7 mouse cellular contexts compared by ENCODE assay signal in the genomic region with DNA sequence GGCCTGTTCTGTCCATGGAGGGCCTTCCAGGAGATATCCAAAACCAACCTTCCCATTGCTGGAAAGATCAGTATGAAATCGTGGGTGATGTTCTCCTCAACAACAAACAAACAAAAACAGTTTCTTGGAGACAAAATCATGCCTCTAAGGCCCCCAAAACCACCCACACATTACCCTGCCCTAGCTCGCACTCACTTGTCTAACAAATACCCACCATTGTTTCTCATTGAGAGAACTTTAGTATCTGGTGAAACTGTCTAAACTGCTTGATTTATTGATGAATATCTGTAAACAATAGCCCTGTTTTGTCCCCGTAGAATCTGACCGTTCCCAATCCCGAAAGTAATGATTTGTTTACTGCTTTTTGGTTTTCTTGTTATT. TPM values are rescaled to one million over a fixed set of nuclear protein-coding genes. Genes with fewer than 3 reads are reported as not detected.
DNase-seq lines count a peak whose midpoint lies in the region; ATAC-seq lines count a peak whose summit lies in the region.

No protein-coding gene starts in this region.

- H3K9me3 ChIP-seq in megakaryocyte, embryonic 14.5 days = no peaks in the 10 kb centered on the region
- H3K9me3 ChIP-seq in forebrain, embryonic 14.5 days (replicated peaks; ENCODE audit: control insufficient read depth, low read length) = no peaks in the 10 kb centered on the region
- no peaks in the 10 kb centered on the region for H3K9me3 ChIP-seq in limb, embryonic 15.5 days
- H3K9me3 ChIP-seq in stomach, embryonic 15.5 days = no peaks in the 10 kb centered on the region

- H3K27me3 ChIP-seq in megakaryocyte, embryonic 14.5 days (replicated peaks) = no peaks in the 10 kb centered on the region
- no peaks in the 10 kb centered on the region for H3K27me3 ChIP-seq in forebrain, embryonic 14.5 days (replicated peaks; ENCODE audit: control insufficient read depth, insufficient read depth, low read length)
- H3K27me3 ChIP-seq in limb, embryonic 15.5 days = no peaks in the 10 kb centered on the region
- no peaks in the 10 kb centered on the region for H3K27me3 ChIP-seq in stomach, embryonic 15.5 days (replicated peaks)

- H3K4me1 ChIP-seq in megakaryocyte, embryonic 14.5 days = peaks cover 27% of the 10 kb centered on the region
- H3K4me1 ChIP-seq in forebrain, embryonic 14.5 days (ENCODE audit: control insufficient read depth, insufficient read depth, low read length) = peaks cover 18% of the 10 kb centered on the region
- peaks cover 9% of the 10 kb centered on the region for H3K4me1 ChIP-seq in limb, embryonic 15.5 days
- H3K4me1 ChIP-seq in stomach, embryonic 15.5 days = 0 out of 2 replicates have a peak, but pooled peaks cover 2% of the 10 kb centered on the region

- intact Hi-C loops in left cerebral cortex, postnatal 10 days (cut with DNase I) = loop anchor here (5.0 kb wide), 2 partner anchors 110 to 205 kb away; no protein-coding TSS in a partner anchor

- H3K36me3 ChIP-seq in megakaryocyte, embryonic 14.5 days (replicated peaks; ENCODE audit: low read length) = peaks cover 2% of the 10 kb centered on the region
- H3K36me3 ChIP-seq in forebrain, embryonic 14.5 days (ENCODE audit: control insufficient read depth, insufficient read depth, low read length) = no peaks in the 10 kb centered on the region
- H3K36me3 ChIP-seq in limb, embryonic 15.5 days = no peaks in the 10 kb centered on the region
- H3K36me3 ChIP-seq in stomach, embryonic 15.5 days = no peaks in the 10 kb centered on the region

- WGBS in forebrain, embryonic 14.5 days = 63% methylated on average over 5 of the region's 5 CpGs
- WGBS in limb, embryonic 15.5 days = 67% methylated on average over 5 of the region's 5 CpGs
- WGBS in stomach, embryonic 15.5 days = 49% methylated on average over 5 of the region's 5 CpGs

- H3K27ac ChIP-seq in forebrain, embryonic 14.5 days (ENCODE audit: low read depth, low read length) = peak overlapping the region; percentile 81
- H3K27ac ChIP-seq in limb, embryonic 15.5 days = peak overlapping the region; percentile 97
- peak overlapping the region; percentile 64; the same call in 1 of the 2 replicates for H3K27ac ChIP-seq in stomach, embryonic 15.5 days

- H3K4me3 ChIP-seq in megakaryocyte, embryonic 14.5 days (replicated peaks) = peak overlapping the region; percentile 94
- H3K4me3 ChIP-seq in forebrain, embryonic 14.5 days (ENCODE audit: low read depth, low read length) = peak overlapping the region; percentile 81
- H3K4me3 ChIP-seq in limb, embryonic 15.5 days = peak overlapping the region; percentile 96
- H3K4me3 ChIP-seq in stomach, embryonic 15.5 days (replicated peaks) = peak overlapping the region; percentile 88

- peak overlapping the region; percentile 67 for H3K4me2 ChIP-seq in forebrain, embryonic 14.5 days (ENCODE audit: low read length)
- H3K4me2 ChIP-seq in limb, embryonic 15.5 days = peak overlapping the region; percentile 56
- H3K4me2 ChIP-seq in stomach, embryonic 15.5 days = peak overlapping the region; percentile 56

- ATAC-seq in megakaryocyte, adult 5-6 weeks (ENCODE audit: poor library complexity, severe bottlenecking) = no peak
- ATAC-seq in forebrain, embryonic 14.5 days = no peak
- no peak for ATAC-seq in limb, embryonic 15.5 days (ENCODE audit: insufficient number of reproducible peaks, low FRiP score, low TSS enrichment, low read depth)
- ATAC-seq in stomach, embryonic 15.5 days (ENCODE audit: insufficient read depth, low FRiP score, low read depth) = no peak

- no peak for DNase-seq in forebrain, embryonic 14.5 days (ENCODE audit: low spot score)
- DNase-seq in cerebellum, adult 18-20 months = no peak
- DNase-seq in left cerebral cortex, postnatal 10 days (ENCODE audit: extremely low spot score in 1 of 2, low spot score in 2 of 2) = no peak

- H3K9ac ChIP-seq in forebrain, embryonic 14.5 days (ENCODE audit: low read length) = peak overlapping the region; percentile 89
- 0 out of 2 replicates have a peak overlapping the region, but pooled peaks have one; percentile 11 for H3K9ac ChIP-seq in limb, embryonic 15.5 days
- no peak overlapping the region for H3K9ac ChIP-seq in stomach, embryonic 15.5 days

RNA-seq across cellular contexts. Expression of gene Tent2, which starts 0.5 kb away (rescaled TPM):
- polyA plus RNA-seq in megakaryocyte, embryonic 14.5 days (2012; ENCODE audit: insufficient read depth, low replicate concordance) = 8.1 and 13.5 TPM in 2 replicates
- total RNA-seq in megakaryocyte, adult 5-6 weeks (2015) = 128 and 133 TPM in 2 replicates
- 63.9 and 93.1 TPM in 2 replicates for total RNA-seq in megakaryocyte, adult 5-6 weeks (2017)
- 48.5 and 48.8 TPM in 2 replicates for polyA plus RNA-seq in forebrain, embryonic 14.5 days (2014; fragmentation: Nextera tagmentation; extraction: Ambion mirVana)
- 64.1 and 67.1 TPM in 2 replicates for polyA plus RNA-seq in limb, embryonic 15.5 days (2015; fragmentation: Nextera tagmentation; extraction: Ambion mirVana)
- polyA plus RNA-seq in stomach, embryonic 15.5 days (2015; fragmentation: Nextera tagmentation; extraction: Ambion mirVana) = 55.0 and 60.9 TPM in 2 replicates
- total RNA-seq in left cerebral cortex, postnatal 10 days (2021) = 10 to 100 TPM; 24.9 to 28.8 TPM

RNA-seq across cellular contexts. Expression of gene Cmya5, which starts 48.1 kb away (rescaled TPM):
- polyA plus RNA-seq in megakaryocyte, embryonic 14.5 days (2012; ENCODE audit: insufficient read depth, low replicate concordance) = 0.02 TPM in 1 of 2 replicates, not detected in the other
- 0.07 and 0.11 TPM in 2 replicates for total RNA-seq in megakaryocyte, adult 5-6 weeks (2015)
- 0.11 and 0.20 TPM in 2 replicates for total RNA-seq in megakaryocyte, adult 5-6 weeks (2017)
- polyA plus RNA-seq in forebrain, embryonic 14.5 days (2014; fragmentation: Nextera tagmentation; extraction: Ambion mirVana) = 0.17 and 0.27 TPM in 2 replicates
- 0.56 and 1.4 TPM in 2 replicates for polyA plus RNA-seq in limb, embryonic 15.5 days (2015; fragmentation: Nextera tagmentation; extraction: Ambion mirVana)
- 0.13 and 0.14 TPM in 2 replicates for polyA plus RNA-seq in stomach, embryonic 15.5 days (2015; fragmentation: Nextera tagmentation; extraction: Ambion mirVana)
- 1 to 10 TPM; 1.4 to 2.0 TPM for total RNA-seq in left cerebral cortex, postnatal 10 days (2021)
